Mouse (Mus musculus) heart, postnatal 0 days (tissue): Measurements from ENCODE around the gene Trp53i13. TPM values are rescaled to one million over a fixed set of nuclear protein-coding genes. Genes with fewer than 3 reads are reported as not detected.

Source experiments
- ATAC-seq: fragments of 200-750 bp; cut with Nextera tagmentation; 2 replicates; pipeline ENCODE4 v1.8.0; 2017; ENCODE audit warnings: low read depth, moderate number of reproducible peaks, moderate library complexity; ENCODE audit not compliant: insufficient read depth
- DNase-seq: peaks from one replicate; pipeline ENCODE4 v3.0.0-alpha.2; 2016; ENCODE audit warnings: low spot score
- H3K27ac ChIP-seq: fragments of 300-500 bp; sonication (generic); 2 replicates; pipeline ENCODE4 v1.5.1; 2014; ENCODE audit warnings: low read depth, mild to moderate bottlenecking
- H3K27me3 ChIP-seq: fragments of 300-500 bp; sonication (generic); 2 replicates; pipeline ENCODE4 v1.6.1; 2014; ENCODE audit warnings: low read length, mixed read lengths; ENCODE audit not compliant: control insufficient read depth, insufficient read depth
- H3K36me3 ChIP-seq: fragments of 300-500 bp; sonication (generic); replicated peaks from 2 replicates; pipeline ENCODE4 v1.6.1; 2014; ENCODE audit warnings: low read length, mixed read lengths; ENCODE audit not compliant: control insufficient read depth, insufficient read depth
- H3K4me1 ChIP-seq: fragments of 300-500 bp; sonication (generic); 2 replicates; pipeline ENCODE4 v1.6.1; 2014; ENCODE audit warnings: antibody characterized with exemption; ENCODE audit not compliant: control insufficient read depth, insufficient read depth
- H3K4me2 ChIP-seq: fragments of 300-500 bp; sonication (generic); 2 replicates; pipeline ENCODE4 v1.6.1; 2014; ENCODE audit warnings: low read depth, mild to moderate bottlenecking, low read length, moderate library complexity
- H3K4me3 ChIP-seq: fragments of 300-500 bp; sonication (generic); 2 replicates; pipeline ENCODE4 v1.5.1; 2014; ENCODE audit warnings: low read depth, low read length
- H3K9ac ChIP-seq: fragments of 300-500 bp; sonication (generic); replicated peaks from 2 replicates; pipeline ENCODE4 v1.6.1; 2014; ENCODE audit warnings: low read depth, low read length, mixed read lengths
- H3K9me3 ChIP-seq: fragments of 300-500 bp; sonication (generic); replicated peaks from 2 replicates; pipeline ENCODE4 v1.6.1; 2016; ENCODE audit warnings: low read length; ENCODE audit not compliant: control insufficient read depth
- CTCF ChIP-seq: IDR thresholded peaks from 2 replicates; pipeline ENCODE4 v1.5.1; 2016; ENCODE audit warnings: antibody characterized with exemption, control low read depth, low read depth
- EP300 ChIP-seq: IDR thresholded peaks from 2 replicates; pipeline ENCODE4 v1.6.1; 2016; ENCODE audit warnings: antibody characterized with exemption, low read depth
- WGBS: fragments of 180-500 bp; shearing (Covaris S2); extraction: QIAGEN DNeasy Blood & Tissue Kit; methylation state at CpG from one replicate; pipeline ENCODE4 v1.1.7; 2014; 5-methylcytosine and 5-hydroxymethylcytosine counted together
- polyA plus RNA-seq: library from polyadenylated mRNA; unstranded; fragments of >200 nt; fragmentation: Nextera tagmentation; extraction: Ambion mirVana; gene quantifications from 2 replicates; pipeline ENCODE4 v1.2.1, GENCODE M21; 2015
- total RNA-seq: library from RNA; depleted of rRNA; stranded (reverse); fragments of >200 nt; gene quantifications from 2 replicates; pipeline ENCODE4 v1.2.3, GENCODE M21; 2014; ENCODE audit warnings: low replicate concordance

Gene Trp53i13
- total and polyA plus RNA-seq, 2 experiments from 2014 or later, result 13.3 to 23.8 TPM

DNA sequence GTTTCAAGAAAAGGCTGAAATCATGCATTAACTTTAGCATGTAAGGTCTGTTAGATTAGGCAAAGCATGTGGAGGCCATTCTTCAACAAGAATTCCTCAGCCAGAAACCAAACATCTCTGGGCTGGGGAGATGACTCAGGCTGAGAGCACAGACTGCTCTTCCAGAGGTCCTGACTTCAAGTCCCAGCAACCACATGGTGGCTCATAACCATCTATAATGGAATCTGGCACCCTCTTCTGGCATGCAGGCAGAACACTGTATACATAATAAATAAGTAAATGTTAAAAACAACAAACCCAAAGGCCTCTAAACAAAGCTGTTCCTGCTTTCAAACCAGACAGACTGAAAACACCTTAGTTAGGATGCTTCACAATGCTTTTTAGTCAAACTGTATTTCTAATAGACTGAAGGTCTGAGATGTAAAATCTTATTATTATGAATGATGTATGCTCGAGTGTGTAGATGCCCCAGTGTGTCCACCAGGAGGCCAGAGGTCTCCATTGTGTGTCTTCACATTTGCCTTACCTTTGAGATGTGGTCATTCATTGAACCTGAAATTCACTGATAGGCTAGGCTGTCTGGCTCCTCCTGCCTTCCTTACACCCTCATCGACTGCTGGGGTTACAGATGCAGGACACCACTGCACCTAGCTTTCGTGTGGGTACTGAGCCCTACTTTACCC, 10.2 kb upstream of the Trp53i13 start:
- TF ChIP-seq EP300 (no peak), CTCF (no peak)
- no peaks in the 10 kb centered on the region for H3K9me3 ChIP-seq
- H3K27ac ChIP-seq, result no peak overlapping the region
- WGBS, result 79% methylated on average over 3 of the region's 3 CpGs
- H3K4me3 ChIP-seq, result no peak overlapping the region
- no peaks in the 10 kb centered on the region for H3K4me1 ChIP-seq
- H3K36me3 ChIP-seq, result no peaks in the 10 kb centered on the region; the same call in 1 of the 2 replicates
- no peaks in the 10 kb centered on the region for H3K27me3 ChIP-seq
- DNase-seq (no peak), ATAC-seq (no peak)
- H3K9ac ChIP-seq, result no peak overlapping the region
- no peak overlapping the region for H3K4me2 ChIP-seq

DNA sequence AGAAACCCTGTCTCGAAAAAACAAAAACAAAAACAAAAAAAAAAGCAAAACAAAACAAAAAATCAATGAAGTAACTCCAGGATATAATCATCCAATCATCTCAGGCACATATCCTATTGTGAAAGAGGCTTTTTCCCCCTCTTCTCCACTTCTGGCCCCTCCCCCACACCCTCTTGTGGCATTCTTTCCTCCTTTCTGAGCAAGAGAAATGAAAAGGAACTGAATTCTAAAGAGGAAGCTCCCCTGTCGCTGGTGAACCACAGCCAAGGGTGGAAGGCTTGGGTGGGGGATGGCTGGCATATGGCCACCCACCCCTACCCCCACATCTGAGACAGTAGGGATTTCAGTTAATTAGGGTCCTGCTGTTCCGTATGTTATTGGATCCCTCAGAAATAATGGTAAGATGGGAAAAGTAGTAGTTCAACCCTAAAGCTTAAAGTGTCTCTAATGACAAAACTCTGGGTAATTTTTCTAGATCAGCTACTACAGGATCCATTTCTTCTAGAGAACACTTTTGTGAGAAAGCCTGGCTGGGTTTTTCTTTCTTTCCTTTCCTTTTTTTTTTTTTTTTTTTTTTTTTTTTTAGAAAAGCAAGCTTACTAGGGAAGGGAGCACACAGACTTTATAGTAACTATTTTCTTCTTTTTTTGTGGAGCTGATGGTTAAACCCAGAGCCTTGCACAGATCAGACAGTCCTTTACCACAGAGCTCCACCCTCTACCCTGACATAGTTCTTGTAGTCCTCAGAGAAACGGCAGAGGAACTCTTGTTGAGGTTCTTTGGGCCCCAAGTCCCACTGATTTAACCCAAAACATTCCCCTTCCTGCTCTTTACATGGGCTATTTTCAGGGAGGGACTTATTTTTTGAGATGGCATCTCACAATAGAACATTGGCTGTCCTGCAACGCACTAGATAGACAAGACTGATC, 5.1 kb upstream of the Trp53i13 start:
- Histone ChIP-seq H3K4me1 (peaks cover 3% of the 10 kb centered on the region), H3K27me3 (peaks cover 2% of the 10 kb centered on the region; the same call in 1 of the 2 replicates), H3K27ac (peak overlapping the region; percentile 34; the same call in 1 of the 2 replicates), H3K4me3 (no peak overlapping the region), H3K9ac (no peak overlapping the region), H3K36me3 (no peaks in the 10 kb centered on the region), H3K4me2 (no peak overlapping the region), H3K9me3 (no peaks in the 10 kb centered on the region)
- WGBS, result 53% methylated on average over 5 of the region's 5 CpGs
- DNase-seq, result no peak
- no peak for ATAC-seq
- TF ChIP-seq EP300, result no peak

DNA sequence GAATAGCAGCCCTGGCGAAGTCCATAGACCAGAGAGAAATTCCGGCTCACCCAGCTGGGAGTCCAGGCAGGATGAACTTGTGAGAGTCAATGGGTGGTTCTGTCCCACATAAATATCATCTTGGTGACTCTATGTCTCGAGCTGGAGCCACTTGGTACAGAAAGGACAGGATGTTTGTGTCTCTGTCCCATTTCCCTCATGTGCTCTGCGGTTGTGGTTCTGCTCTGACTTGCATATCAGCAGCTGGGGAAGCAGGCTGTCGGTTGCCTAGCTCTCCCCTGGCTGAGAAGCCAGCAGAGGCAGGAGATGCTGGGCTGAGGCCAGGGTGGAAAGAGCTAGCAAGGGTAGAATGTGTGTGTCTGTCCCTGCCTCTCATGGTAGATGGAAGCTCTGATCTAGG, 3.3 kb upstream of the Trp53i13 start, which contains the start of gene Gm10392:
Gene Gm10392, minus strand, starts transcription at position 156 of the 400 bp plus-strand sequence.
- peak within 1 kb of the TSS; percentile 62; the same call in 1 of the 2 replicates for H3K27ac ChIP-seq
- 41% methylated on average over 5 of the region's 5 CpGs for WGBS
- no peaks in the 10 kb centered on the region for H3K9me3 ChIP-seq
- H3K36me3 ChIP-seq, result no peaks in the 10 kb centered on the region
- ATAC-seq, result no peak
- H3K9ac ChIP-seq, result no peak within 1 kb of the TSS; the same call in 1 of the 2 replicates
- peaks cover 11% of the 10 kb centered on the region for H3K4me1 ChIP-seq
- DNase-seq, result no peak
- H3K27me3 ChIP-seq, result peaks cover 5% of the 10 kb centered on the region; the same call in 1 of the 2 replicates
- no peak for TF ChIP-seq EP300
- no peak for TF ChIP-seq CTCF
- H3K4me2 ChIP-seq, result peak within 1 kb of the TSS; percentile 17; the same call in 1 of the 2 replicates
- no peak within 1 kb of the TSS; the same call in 1 of the 2 replicates for H3K4me3 ChIP-seq

DNA sequence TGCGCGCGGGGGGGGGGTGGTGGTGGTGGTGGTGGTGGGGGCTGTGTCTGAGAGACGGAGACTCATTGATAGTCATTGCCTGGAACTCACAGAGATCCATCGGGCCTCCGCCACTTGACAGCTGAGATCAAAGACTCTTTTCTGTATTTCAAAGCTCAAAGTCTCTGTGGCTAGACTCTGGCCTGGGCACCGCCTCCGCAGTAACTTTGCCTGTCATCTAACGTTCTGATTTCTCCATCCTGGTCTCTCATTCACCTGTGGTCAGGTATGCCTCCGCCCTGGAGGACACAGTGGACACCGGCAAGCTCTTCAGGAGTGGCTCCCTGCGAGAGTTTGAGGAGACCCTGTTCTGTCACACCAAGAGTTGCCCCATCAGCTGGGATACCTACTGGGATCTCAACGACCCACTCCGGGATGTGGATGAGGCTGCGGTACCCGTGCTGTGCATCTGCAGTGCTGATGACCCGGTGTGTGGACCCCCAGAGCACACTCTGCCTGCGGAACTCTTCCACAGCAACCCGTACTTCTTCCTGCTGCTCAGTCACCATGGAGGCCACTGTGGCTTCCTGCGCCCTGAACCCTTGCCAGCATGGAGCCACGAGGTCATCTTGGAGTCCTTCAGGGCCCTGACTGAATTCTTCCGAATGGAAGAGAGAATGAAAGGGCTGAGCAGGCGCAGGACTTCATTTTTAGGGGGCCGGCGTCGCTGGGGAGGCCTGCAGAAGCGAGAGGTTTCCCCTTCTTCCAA, 2.4 kb upstream of the Trp53i13 start:
- no peak overlapping the region; the same call in 1 of the 2 replicates for H3K4me2 ChIP-seq
- DNase-seq (no peak), ATAC-seq (no peak)
- H3K36me3 ChIP-seq, result no peaks in the 10 kb centered on the region
- H3K27ac ChIP-seq, result peak overlapping the region; percentile 62; the same call in 1 of the 2 replicates
- peaks cover 16% of the 10 kb centered on the region for H3K4me1 ChIP-seq
- H3K27me3 ChIP-seq, result peaks cover 5% of the 10 kb centered on the region; the same call in 1 of the 2 replicates
- no peak for TF ChIP-seq EP300
- no peak for TF ChIP-seq CTCF
- H3K9ac ChIP-seq, result no peak overlapping the region; the same call in 1 of the 2 replicates
- 79% methylated on average over 27 of the region's 27 CpGs for WGBS
- H3K4me3 ChIP-seq, result no peak overlapping the region; the same call in 1 of the 2 replicates
- H3K9me3 ChIP-seq, result no peaks in the 10 kb centered on the region
